Mouse (Mus musculus): Measurements from ENCODE around the gene Spint4.

DNA sequence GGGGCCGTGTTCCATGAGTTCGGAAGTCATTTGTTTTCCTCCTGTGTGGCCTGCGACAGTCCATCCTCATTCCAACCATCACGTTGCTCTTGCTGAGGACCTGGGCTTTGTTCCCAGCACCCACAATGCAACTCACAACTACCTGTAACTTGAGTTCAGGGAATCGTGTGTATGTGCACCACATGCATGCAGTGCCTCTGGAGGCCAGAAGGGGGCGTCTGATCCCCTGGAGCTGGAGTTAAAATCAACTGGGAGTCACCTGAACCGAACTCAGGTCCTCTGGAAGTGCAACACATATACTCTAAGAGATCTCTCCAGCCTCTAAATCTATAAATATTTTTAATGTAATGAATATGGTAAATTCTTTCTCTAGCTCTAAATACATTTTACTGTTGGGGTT lies 22.2 kb upstream of the Spint4 start:
- TF ChIP-seq CTCF (IDR thresholded peaks at IDR 0.05; ENCODE audit: low read depth, low read length) (peak; percentile 39), POLR2A (IDR thresholded peaks at IDR 0.05; ENCODE audit: insufficient read depth, low read length) (no peak)
